Mouse (Mus musculus) ovary, postnatal 10 days (tissue): ENCODE measurements around the gene Mrpl50.
"Not testable (repeated sequence)": the region's sequence is repeated elsewhere in the genome, so short reads cannot be mapped to it uniquely, and the experiment has no call there.

Experiments
- DNase-seq: peaks from one replicate; pipeline ENCODE4 v3.0.0; 2022; ENCODE audit warnings: low spot score

Gene Mrpl50

GRCm38 (mm10) chr4:49520572-49521340 lies at the start of gene Mrpl50, which contains the start of gene Zfp189:
Gene Mrpl50, minus strand, starts transcription at chr4:49521093.
Gene Zfp189, plus strand, starts transcription at chr4:49521176.
- peak; percentile 66 for DNase-seq

DNA sequence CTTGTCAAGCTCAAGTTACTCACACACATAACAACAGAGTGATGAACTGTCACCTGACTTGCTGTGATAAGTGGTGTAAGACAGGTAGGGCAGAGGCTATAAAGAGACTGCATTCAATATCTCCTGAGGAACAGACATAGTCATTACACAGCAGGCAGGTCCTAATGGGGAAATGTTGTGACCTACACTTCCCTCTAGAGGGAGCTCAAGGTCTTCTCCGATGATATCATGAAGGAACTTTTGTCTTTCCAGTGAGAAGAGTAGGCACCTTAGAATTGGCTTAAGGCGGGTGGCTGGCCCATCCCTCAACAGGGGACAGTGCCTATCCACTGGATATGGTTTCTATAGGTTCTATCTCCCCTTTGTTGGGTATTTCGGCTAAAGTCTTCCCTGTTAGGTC lies 46.7 kb upstream of the Mrpl50 start:
- no peak for DNase-seq

- DNase-seq: no peak
Measured at GRCm38 (mm10) chr4:49559915-49560772, 39.3 kb upstream of the Mrpl50 start.

DNA sequence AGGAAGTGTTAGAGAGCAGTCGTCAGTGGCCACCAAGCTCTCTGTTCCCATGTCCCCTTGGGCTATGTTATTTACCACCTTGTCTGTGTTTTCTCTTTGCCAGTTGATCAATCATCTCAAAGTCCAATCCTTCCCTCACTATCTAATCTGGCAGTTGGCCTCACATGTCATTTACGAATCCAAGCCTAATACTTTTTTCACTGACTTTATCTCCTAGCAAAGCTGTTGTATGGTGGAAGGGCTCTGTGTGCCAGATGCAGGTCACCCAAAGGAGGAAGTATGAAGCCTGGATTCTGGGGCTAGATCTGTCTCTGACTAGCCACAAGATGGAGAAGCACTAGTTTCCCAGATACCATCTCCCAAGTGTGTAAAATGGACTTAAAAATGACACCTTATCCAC lies 37.3 kb upstream of the Mrpl50 start:
- DNase-seq: no peak

DNA sequence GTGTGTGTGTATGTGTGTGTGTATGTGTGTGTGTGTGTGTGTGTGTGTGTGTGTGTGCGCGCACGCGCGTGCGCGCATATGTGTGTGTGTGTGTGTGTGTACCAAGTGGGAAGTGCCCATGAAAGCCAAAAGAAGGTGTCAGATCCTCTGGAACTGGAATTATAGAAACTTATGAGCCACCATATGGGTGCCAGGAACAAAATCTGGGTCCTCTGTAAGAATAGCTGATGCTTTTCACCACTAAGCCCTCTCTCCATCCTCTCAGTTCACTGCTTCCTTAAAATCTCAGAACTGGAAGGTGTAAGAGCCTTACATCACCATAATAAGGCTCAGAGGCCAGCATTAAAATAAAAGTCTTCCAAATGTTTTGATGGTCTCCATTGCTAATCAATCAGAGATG lies 36.5 kb upstream of the Mrpl50 start:
- no peak for DNase-seq

- no peak for DNase-seq
Measured at GRCm38 (mm10) chr4:49553380-49553779, 32.5 kb upstream of the Mrpl50 start.

- no peak for DNase-seq
Measured at GRCm38 (mm10) chr4:49549383-49549782, 28.5 kb upstream of the Mrpl50 start, which contains the start of gene Aldob. Gene Aldob, minus strand, starts transcription at chr4:49549546.

DNA sequence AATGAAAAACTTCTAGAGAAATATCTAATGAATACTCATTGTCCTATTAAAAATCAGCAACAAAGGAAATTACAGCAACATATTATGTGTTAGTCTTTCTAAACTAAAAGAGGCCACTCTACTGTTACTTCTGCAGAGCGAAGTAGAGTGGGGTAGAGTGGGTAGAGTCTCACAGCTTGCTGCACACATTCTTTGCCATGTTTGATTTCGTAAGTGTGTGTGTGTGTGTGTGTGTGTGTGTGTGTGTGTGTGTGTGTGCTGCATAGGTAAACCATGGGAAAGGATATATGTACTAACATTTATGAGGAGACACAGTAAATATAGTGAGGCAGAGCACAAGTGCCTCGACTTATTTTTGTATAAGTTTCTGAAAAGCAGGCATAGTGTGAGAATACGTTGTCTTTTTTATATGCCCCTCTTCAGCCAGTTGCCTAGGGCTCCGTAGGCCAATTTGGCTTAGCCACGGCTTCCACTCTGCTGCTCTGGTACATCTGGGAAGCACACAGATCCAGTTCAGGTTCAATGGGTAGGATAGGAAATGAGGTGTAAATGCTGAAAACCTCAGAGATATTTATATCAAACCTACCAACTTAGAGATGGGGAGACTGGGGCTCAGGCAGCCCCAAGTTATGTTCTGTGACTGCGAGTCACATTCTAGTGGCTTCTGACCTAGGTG lies 26.8 kb upstream of the Mrpl50 start:
- DNase-seq: no peak

GRCm38 (mm10) chr4:49546873-49547543 lies 26.1 kb upstream of the Mrpl50 start:
- DNase-seq: no peak

- DNase-seq: no peak
Measured at GRCm38 (mm10) chr4:49546026-49546425, 25.1 kb upstream of the Mrpl50 start.

- DNase-seq: no peak
Measured at GRCm38 (mm10) chr4:49540966-49541365, 20.1 kb upstream of the Mrpl50 start.

GRCm38 (mm10) chr4:49539665-49540064 lies 18.8 kb upstream of the Mrpl50 start:
- DNase-seq: no peak

DNA sequence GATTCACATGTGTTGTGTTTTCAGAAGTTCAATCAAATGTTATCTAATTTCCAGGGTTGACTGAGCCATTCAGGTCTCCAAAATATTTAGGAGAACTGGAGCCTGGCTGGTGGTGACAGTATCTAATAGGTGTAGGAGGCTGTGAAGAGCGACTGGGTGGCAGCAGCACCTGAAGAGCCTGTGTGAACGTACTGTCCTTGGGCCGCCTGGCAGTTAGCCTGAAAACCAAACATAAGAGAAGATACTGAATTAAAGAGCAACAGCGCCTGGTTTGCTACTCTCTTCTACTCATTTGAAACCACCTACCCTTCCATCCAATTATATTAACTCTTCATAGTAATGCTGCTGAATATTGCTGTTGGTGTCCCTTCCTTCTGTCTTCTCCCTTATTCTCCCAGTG lies 15.8 kb upstream of the Mrpl50 start:
- no peak for DNase-seq

DNA sequence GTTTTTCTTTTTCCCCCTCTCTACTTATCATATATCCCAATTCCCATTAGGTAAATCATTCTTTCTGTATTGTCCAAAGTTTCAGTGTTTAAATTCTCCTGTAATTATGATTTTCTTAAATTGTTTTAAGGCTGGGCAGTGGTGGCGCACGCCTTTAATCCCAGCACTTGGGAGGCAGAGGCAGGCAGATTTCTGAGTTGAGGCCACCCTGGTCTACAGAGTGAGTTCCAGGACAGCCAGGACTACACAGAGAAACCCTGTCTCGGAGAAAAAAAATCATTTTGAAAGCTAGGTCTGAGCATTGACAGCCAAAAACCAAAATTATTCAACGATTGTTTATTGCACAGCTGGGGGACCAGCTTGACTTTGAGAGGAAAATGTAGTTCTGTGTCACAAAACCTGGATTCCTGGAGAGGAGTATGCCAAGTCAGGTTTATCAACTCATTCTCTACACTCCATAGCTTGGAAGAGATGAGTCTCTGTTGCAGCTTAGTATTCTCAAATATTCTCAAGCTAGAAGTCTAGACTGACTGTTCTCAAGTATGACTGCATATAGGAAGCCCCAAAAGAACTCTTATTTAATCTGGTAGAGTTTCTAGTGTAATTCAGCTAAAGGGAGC lies 14.9 kb upstream of the Mrpl50 start:
- no peak for DNase-seq

DNA sequence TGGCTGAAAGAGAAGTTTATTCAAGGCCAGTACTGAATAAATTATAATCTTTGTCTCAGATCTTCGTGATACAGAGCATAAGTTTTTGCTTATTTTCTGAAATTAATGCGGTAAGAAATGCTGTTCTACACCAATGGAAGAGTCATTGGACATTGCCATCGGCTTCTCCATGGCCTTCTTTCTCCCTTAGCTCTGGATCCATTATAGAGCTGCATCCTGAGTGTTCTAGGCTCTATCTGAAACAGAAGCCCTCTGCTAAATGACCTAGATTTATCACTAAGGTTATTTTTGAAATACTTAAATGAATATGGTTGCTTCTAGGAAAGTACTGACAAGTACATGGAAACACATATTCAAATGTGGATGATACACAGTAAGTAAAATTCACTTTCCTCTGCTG lies 14.1 kb upstream of the Mrpl50 start:
- DNase-seq: no peak

GRCm38 (mm10) chr4:49522576-49522975 lies 1.7 kb upstream of the Mrpl50 start:
- DNase-seq: no peak

DNA sequence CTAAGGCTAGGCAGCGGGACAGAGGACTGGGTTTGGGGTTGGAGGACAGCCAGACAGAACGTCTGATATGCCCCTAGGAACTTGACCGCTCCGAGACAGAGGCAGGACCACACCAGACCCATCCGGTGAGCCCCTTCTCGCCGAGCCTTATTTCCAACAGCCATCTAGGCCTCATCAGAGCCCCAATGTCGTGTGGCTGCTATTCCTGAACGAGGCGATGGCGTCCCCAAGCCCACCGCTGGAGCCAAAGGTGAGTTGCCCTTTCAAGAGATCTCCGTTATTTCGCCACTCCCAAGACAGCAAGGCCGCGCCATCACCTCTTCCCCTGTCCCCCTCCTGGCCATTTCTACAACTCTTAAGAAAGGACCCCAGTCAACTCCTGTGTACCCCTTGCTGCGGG lies 453 bp upstream of the Mrpl50 start:
- DNase-seq: no peak

GRCm38 (mm10) chr4:49519476-49519875 lies 1.4 kb downstream of the Mrpl50 start:
- DNase-seq: no peak

- no peak for DNase-seq
Measured at GRCm38 (mm10) chr4:49514441-49514840, 6.5 kb downstream of the Mrpl50 start.

- DNase-seq: no peak
Measured at GRCm38 (mm10) chr4:49512636-49513035, 8.3 kb downstream of the Mrpl50 start.

- DNase-seq: not testable (repeated sequence)
Measured at GRCm38 (mm10) chr4:49510236-49510835, 10.6 kb downstream of the Mrpl50 start.
